Mouse (Mus musculus) liver, embryonic 14.5 days (tissue): Measurements from ENCODE around the gene Gtf2ird1.

Source experiments
- CTCF ChIP-seq: IDR thresholded peaks from 2 replicates; pipeline ENCODE4 v1.5.1; 2016; ENCODE audit warnings: antibody characterized with exemption, low read depth, control low read depth
- EP300 ChIP-seq: IDR thresholded peaks from 2 replicates; pipeline ENCODE4 v1.6.1; 2016; ENCODE audit warnings: antibody characterized with exemption, low read depth

GRCm38 (mm10) chr5:134466296-134467029, 9.9 kb upstream of the Gtf2ird1 start:
- no peak for TF ChIP-seq EP300
- no peak for TF ChIP-seq CTCF
